Mouse (Mus musculus) layer of hippocampus, adult 6 months (tissue): ENCODE measurements around the gene Tnfaip6. TPM values are rescaled to one million over a fixed set of nuclear protein-coding genes. Genes with fewer than 3 reads are reported as not detected.

Source experiments
- long read RNA-seq, 2 experiments: library from polyadenylated mRNA; unstranded; transcript quantifications; one replicate each; pipeline ENCODE4 v2.0.0; 2019 to 2020
- polyA plus RNA-seq: library from polyadenylated mRNA; unstranded; fragments of <200 nt; fragmentation: Nextera tagmentation; gene quantifications from 2 replicates; pipeline ENCODE4 v1.2.3, GENCODE M21; 2021

The Tnfaip6 gene
- 17.6 and 19.5 TPM in 2 replicates for polyA plus RNA-seq
- long read RNA-seq, experiment 1, transcript Tnfaip6-201 (6 exons, 1,710 nt): major isoform, 45 of 48 reads
- long read RNA-seq, experiment 1, partial matches to known transcripts: 3 of 48 reads
- long read RNA-seq, experiment 1, other reads (novel, unspliced or antisense): 0 of 48 reads
- long read RNA-seq, experiment 2, transcript Tnfaip6-201 (6 exons, 1,710 nt): major isoform, 108 of 118 reads
- long read RNA-seq, experiment 2, partial matches to known transcripts: 0 of 118 reads
- long read RNA-seq, experiment 2, other reads (novel, unspliced or antisense): 10 of 118 reads

DNA sequence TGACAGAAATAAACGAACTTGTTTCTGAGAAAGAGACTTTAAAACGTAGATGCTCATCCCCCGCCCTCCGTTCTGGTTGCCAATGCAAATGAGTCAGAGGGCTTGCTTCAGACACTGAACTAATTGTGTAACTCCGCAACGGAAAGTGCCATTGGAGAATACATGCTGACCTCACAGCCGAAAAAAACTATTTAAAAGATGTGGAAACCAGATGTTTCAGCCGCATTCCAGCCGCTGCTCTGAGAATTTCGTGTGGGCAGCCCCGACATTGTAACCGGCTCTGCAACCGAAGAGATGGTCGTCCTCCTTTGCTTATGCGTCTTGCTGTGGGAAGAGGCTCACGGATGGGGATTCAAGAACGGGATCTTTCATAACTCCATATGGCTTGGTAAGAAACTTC lies at the start of gene Tnfaip6:
Gene Tnfaip6, plus strand, starts transcription at position 128 of the 400 bp plus-strand sequence.

DNA sequence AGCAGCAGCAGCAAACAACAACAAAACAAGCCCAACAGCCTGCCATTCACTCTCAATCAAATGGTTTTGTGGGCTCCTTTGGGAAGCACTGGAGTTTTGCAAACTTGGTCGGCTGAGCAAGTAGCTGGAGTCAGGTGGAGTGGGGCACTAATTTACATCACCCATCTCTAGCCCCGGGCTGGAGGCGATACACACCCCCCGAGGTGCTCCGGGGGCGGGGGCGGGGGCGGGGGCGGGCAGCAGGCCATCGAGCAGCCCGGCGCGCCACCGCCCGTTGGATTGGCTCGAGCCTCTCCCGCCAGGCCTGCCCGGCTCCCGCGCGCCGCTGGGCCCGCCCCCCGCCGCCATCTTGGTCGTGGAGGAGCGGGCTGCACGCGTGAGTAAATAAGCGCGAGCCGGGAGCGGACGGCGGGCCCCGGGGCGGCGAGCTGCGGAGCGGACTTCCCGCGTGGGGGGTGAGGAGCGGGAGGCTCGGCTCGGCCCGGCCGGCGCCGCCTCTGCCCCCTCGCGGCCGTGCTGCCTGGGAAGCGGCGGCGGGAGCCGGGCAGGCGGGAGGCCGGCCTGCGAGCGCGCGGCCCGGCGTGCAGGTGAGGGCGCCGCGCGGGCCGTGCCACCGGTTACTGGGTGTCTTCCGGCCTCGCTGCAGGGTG lies 34.8 kb downstream of the Tnfaip6 start, which contains the start of gene Rif1:
Gene Rif1, plus strand, starts transcription at position 342 of the 650 bp plus-strand sequence.

Other genes starting within 250 kb of the Tnfaip6 start
- 13.5 and 14.4 TPM in 2 replicates for gene Rbm43, start 102.8 kb upstream of the Tnfaip6 start, polyA plus RNA-seq
- gene Nmi, start 64.5 kb upstream of the Tnfaip6 start, polyA plus RNA-seq: 9.4 and 10.5 TPM in 2 replicates
- gene Rif1, start 34.8 kb downstream of the Tnfaip6 start, polyA plus RNA-seq: 2.4 and 2.8 TPM in 2 replicates